Mouse (Mus musculus) megakaryocyte-erythroid progenitor cell, adult 5 weeks (primary cell): Measurements from ENCODE around the gene Ghsr. TPM values are rescaled to one million over a fixed set of nuclear protein-coding genes. Genes with fewer than 3 reads are reported as not detected.

Experiments used
- polyA plus RNA-seq: library from polyadenylated mRNA; stranded (reverse); fragments of >175 nt; gene quantifications from 2 replicates; pipeline ENCODE4 v1.2.3, GENCODE M21; 2012

Gene Ghsr
- polyA plus RNA-seq = not detected in 2 replicates

GRCm38 (mm10) chr3:27371276-27371621 lies at the start of gene Ghsr:
Gene Ghsr, plus strand, starts transcription at chr3:27371351.

Other genes with a start within 250 kb of the Ghsr start
- gene Ect2, start 217.5 kb upstream of the Ghsr start, polyA plus RNA-seq = 0.91 and 2.1 TPM in 2 replicates
- 15.1 and 30.5 TPM in 2 replicates for gene Nceh1, start 188.4 kb upstream of the Ghsr start, polyA plus RNA-seq
- gene Tnfsf10, start 54.3 kb upstream of the Ghsr start, polyA plus RNA-seq = 0.23 and 0.26 TPM in 2 replicates